Mouse (Mus musculus): ENCODE measurements around the gene Ccnd1. TPM values are rescaled to one million over a fixed set of nuclear protein-coding genes. Genes with fewer than 3 reads are reported as not detected.

Ccnd1 gene
- polyA plus RNA-seq (2012; rRNA removed) = 63.7 and 69.3 TPM in 2 replicates

DNA sequence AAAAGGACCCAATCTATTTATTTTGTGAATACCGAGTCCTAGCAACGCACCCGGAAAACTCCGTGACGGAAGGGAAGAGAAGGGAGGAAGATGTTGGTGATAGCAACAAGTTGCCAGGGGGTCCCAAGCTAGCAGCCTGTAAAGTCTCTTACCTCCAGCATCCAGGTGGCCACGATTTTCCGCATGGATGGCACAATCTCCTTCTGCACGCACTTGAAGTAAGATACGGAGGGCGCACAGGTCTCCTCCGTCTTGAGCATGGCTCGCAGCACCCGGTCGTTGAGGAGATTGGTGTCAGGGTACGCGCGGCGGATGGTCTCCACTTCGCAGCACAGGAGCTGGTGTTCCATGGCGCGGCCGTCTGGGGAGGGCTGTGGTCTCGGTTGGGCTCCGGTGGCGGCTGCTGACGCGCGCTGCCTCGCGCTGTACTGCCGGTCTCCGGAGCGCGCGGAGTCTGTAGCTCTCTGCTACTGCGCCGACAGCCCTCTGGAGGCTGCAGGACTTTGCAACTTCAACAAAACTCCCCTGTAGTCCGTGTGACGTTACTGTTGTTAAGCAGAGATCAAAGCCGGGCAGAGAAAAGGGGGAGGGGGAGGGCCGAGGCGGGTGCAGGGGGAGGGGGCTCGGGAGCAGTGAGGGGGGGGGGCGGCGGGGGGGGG, at the start of gene Ccnd1:
TSS of gene Ccnd1 (minus strand) at position 582 of the 659 bp plus-strand sequence.

GRCm38 (mm10) chr7:144914948-144915750, 24.6 kb downstream of the Ccnd1 start, which contains the start of gene LTO1:
Gene LTO1 (plus strand): TSS chr7:144915100.

GRCm38 (mm10) chr7:144896294-144897218, 43.2 kb downstream of the Ccnd1 start, which contains the start of gene Fgf15:
Gene Fgf15 (plus strand): TSS chr7:144896531.

Other genes with a start within 250 kb of the Ccnd1 start
- 165 and 191 TPM in 2 replicates for gene Ano1, start 188.0 kb downstream of the Ccnd1 start, polyA plus RNA-seq (2012; rRNA removed)
- 0.35 TPM in 1 of 2 replicates, not detected in the other for gene Fgf3, start 101.8 kb downstream of the Ccnd1 start, polyA plus RNA-seq (2012; rRNA removed)
- gene Fgf4, start 92.6 kb downstream of the Ccnd1 start, polyA plus RNA-seq (2012; rRNA removed) = 0.03 and 0.07 TPM in 2 replicates
- 0.15 TPM in 1 of 2 replicates, not detected in the other for gene Fgf15, start 43.4 kb downstream of the Ccnd1 start, polyA plus RNA-seq (2012; rRNA removed)
- gene LTO1, start 24.8 kb downstream of the Ccnd1 start, polyA plus RNA-seq (2012; rRNA removed) = 12.7 and 15.0 TPM in 2 replicates

All from colon, adult 2 months (tissue).